Mouse (Mus musculus) ZHBTc4 (cell line): Measurements from ENCODE around the gene Syne4.
A peak's percentile ranks its signal among the peaks of the same experiment; 100 is the strongest.

Experiments used
- DNase-seq: peaks from one replicate; pipeline ENCODE4 v3.0.0-alpha.2; 2011; ENCODE audit warnings: low read depth, low spot score

Gene Syne4

GRCm38 (mm10) chr7:30328379-30328778 lies 13.8 kb downstream of the Syne4 start:
- no peak for DNase-seq

- peak; percentile 97 for DNase-seq
These were observed 17.3 kb downstream of the Syne4 start for GRCm38 (mm10) chr7:30331887-30332286.

DNA sequence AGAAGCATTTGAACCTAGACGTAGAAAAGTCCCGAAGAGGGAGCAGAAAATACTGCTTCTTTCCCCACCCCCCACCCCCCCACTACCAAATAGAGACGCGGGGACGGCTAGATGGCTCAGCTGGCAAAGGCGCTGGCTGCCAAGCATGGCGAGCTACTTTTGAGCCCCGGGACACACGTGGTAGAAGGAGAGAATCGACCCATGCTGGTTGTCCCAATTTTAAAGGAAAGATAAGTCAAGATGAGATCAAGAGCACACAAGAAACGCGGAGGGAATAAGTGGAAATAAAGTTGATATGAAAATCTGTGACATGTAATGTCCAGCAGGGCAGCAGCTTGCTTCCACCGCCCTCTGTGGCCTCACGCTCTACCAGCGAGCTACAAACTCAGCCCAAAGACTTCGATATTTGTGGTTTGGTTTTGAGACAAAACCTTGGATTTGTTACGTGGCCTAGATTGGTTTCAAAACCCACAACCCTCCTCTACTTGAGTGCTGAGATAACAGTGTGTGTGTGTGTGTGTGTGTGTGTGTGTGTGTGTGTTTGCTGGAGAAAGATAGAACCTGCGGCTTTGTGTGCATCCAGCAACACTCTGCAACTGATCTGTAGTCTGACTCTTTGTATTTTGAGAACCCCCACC lies 18.1 kb downstream of the Syne4 start:
- DNase-seq = no peak

DNA sequence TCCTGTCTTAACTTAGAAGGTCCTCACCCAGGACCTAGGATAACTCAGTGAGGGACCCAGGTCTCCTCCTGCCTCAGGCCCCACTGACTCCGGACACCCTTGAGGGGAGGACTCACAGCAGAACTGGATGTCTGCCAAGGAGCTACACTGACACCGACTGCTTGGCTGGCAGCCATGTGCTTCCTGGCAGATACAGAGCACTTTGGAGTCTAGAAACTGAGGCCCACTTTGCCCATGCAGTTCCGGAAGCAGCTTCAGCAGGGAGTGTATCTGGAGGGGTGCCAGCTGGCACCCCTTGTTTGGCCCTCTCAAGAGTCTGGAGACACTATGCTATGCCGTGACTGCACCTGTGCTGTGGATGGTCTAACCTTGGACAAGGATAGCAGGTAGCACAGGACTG lies 18.8 kb downstream of the Syne4 start:
- no peak for DNase-seq

- no peak for DNase-seq
These were observed 20.0 kb downstream of the Syne4 start for GRCm38 (mm10) chr7:30334563-30334962.

DNA sequence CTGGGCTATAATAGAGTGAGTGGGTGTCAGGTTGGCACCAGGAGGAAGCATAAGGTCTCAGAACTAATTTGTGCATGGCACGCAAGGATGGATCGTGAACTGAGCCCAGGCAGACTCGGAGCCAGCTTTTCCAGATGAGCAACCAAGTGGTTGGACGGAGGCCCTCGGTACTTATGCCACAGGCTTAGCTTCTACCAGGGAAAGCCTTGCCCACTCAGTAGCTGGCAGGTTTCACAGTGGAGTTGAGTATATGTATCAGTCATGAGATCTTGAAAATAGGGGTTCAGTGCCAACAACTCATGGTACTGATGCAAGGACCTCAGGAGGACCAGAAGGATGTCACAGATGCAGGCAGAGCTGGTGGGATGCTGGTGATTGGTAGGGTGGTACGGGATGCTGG lies 21.1 kb downstream of the Syne4 start:
- DNase-seq = no peak

GRCm38 (mm10) chr7:30336384-30336783 lies 21.8 kb downstream of the Syne4 start:
- peak; percentile 93 for DNase-seq

DNA sequence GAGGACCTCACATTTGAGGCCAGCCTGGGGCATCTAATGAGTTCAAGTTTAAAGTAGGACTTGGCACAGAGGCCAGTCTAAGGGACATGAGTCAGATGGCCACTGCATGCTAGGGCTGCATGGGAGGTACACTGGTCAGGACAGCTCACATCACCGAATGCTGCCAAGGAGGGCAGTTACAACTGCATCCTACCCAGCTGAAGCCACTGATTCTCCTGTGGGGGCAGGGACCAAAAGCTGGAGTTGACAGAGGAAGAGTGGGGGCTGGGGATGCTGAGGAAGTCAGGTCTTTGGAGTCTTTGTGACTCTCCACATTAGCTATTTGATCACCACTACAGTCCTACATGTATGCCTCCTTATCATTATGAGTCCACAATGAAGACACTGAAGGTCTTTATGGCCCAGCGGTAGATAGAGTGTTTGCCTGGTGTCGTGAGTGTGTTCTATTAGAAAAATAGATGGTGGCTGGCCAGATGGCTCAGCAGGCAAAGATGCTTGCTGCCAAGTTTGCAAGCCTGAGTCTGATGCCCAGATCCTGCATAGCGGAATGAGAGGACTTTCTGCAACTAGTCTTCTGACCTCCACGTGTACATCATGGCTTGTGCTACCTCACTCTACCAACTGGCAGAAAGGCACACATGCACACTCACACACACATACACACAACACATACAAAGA lies 25.0 kb downstream of the Syne4 start:
- no peak for DNase-seq

DNA sequence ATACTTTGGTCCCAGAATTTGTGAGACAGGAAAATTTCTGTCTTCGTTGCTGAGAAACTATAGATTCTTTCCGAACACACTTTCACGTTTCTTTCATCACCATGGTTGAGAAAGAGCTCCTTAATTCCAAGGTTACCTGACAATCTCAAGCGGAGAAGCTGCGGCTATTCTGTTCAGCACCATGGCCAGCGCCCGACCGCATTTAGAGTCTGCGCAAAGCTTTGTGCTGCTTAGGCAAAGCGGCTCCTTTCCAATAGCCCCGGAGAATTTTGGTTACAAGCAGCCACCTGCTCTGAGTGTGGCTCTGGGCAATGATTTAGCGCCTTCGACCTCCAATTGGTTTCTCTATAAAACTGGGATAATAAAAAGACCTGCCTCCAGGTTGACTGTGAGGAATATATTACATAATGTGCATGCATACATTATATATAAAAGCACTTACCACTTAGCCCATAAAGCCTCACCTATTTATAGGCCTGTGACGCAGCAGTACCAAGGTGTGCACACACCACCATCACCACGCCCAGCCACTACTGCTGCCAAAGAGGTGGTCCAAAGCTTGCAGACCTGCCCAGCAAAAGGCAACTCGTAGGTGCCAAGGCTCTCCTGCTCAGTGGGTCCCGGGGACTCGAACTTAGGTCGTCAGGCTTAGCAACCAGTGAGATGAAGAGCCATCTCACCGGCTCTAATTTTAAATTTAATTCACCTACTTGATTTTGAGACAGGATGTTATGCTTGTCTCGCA lies 32.2 kb downstream of the Syne4 start:
- DNase-seq = peak; percentile 78

- peak; percentile 91 for DNase-seq
These were observed 33.2 kb downstream of the Syne4 start for GRCm38 (mm10) chr7:30347828-30348227.

GRCm38 (mm10) chr7:30353279-30353822 lies 38.7 kb downstream of the Syne4 start:
- DNase-seq = peak; percentile 92

- no peak for DNase-seq
These were observed 39.5 kb downstream of the Syne4 start for GRCm38 (mm10) chr7:30354059-30354458.

DNA sequence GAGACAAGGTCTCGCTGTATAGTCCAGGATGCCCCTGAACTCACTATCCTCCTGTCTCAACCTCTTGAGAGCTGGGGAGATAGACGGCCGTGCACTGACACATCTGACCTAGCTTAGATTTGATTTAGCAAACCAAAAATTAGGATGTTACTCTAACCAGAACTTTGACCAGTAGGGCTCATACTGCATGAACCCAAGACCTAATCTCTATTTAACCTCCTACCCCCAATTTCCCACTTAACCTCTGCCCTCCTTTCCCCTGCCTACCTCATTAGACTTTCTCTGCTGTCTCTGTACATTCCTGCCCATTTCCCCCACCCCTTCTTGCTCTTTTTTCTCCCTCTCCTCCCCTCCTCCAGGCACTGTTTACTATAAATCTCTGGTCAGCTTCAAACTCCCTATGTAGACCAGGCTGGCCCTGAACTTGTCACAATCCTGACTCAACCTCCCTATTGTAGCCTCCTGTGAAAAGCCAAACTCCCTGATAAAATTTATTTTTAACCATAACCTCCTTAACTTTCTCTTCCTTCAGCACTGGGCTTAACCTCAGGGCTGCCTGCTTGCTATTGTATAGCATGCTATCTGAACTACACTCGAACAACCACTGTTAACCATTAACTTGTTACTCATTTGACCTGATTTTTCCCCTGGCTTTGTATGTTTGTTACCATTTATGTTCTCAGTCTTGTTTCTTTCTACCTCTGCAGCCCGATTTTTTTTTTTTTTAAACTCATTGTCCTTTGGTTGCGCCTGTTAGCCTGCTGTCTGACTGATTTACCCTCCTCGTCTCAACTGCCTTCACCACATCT lies 44.0 kb downstream of the Syne4 start:
- no peak for DNase-seq

DNA sequence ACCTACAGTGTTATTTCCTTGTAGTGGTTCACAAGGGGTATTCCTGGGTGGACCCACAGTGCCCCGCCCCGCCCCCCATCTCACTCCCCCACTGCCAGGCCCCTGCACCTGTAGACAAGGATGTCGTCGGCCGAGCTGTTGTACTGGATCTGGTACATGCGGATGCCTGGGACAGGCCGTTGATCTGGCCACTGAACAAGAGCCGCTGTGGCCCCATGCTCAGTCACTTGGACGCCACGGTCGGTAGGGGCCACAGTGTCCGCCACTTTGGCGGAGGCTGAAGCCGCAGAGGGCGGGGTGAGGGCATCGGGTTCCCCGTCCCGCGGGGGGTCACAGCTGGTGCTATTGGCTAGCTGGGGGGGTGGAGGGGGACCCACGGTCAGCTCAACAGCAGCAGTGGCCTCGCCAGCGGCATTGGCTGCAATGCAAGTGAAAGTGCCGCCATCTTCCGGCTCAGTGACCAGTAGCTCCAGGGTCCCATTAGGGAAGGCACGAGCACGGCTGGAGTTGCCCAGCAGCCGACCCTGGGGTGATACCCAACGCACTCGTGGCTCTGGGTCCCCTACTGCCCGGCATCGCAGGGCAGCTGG lies 44.8 kb downstream of the Syne4 start:
- DNase-seq = no peak

- DNase-seq = no peak
These were observed 45.4 kb downstream of the Syne4 start for GRCm38 (mm10) chr7:30360028-30360427.

GRCm38 (mm10) chr7:30362652-30363343 lies 48.2 kb downstream of the Syne4 start, which contains the start of gene Lrfn3:
Lrfn3 (minus strand) TSS chr7:30362772.
- DNase-seq = peak; percentile 92

DNA sequence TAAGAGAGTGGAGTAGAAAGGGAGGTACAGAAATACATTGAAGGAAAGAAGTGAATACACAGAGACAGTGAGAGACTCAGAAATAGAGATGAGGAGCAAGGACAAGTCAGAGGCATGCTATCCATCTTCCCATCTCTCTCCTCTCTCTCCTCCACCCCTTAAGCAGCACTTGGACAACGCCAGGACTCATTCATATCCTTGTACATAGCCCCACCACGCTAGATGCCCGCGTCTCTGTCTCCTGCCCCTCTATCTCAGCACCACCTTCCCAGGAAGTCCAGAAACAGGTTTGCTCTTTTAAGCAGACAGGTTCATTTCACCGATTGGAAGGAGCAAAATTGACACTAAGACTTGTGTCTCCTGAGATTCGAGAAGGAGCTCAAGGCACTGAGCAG lies 48.7 kb downstream of the Syne4 start:
- DNase-seq = no peak

GRCm38 (mm10) chr7:30367466-30367865 lies 52.9 kb downstream of the Syne4 start:
- DNase-seq = no peak
